Mouse (Mus musculus) T-helper 2 cell (primary cell): Measurements from ENCODE around the gene Lim2.

Source experiments
- in situ Hi-C: fragments of 300-600 bp; cut with MboI, MseI; formaldehyde crosslinking; loops from one replicate; pipeline ENCODE4 v1.15.1; 2025; ENCODE audit warnings: high pct_unique_total_duplicates

Lim2 gene

GRCm38 (mm10) chr7:43443126-43443916 is 15.9 kb downstream of the Lim2 start:
- in situ Hi-C loops, result no loop called here

GRCm38 (mm10) chr7:43443917-43444293 is 16.4 kb downstream of the Lim2 start, which contains the start of the genes Etfb and Gm45233:
Gene Etfb, plus strand, starts transcription at chr7:43444083.
Gene Gm45233, plus strand, starts transcription at chr7:43444128.
- in situ Hi-C loops, result no loop called here

GRCm38 (mm10) chr7:43447801-43448200 is 20.3 kb downstream of the Lim2 start:
- in situ Hi-C loops, result no loop called here

GRCm38 (mm10) chr7:43448246-43448645 is 20.8 kb downstream of the Lim2 start:
- in situ Hi-C loops, result no loop called here

GRCm38 (mm10) chr7:43449811-43450210 is 22.3 kb downstream of the Lim2 start:
- in situ Hi-C loops, result loop anchor here (5.0 kb wide), 1 partner anchor 138 kb away; the partner anchor contains the start of gene Zfp715

- in situ Hi-C loops, result loop anchor here (5.0 kb wide), 1 partner anchor 139 kb away; the partner anchor contains the start of gene Zfp715
Measured at GRCm38 (mm10) chr7:43451726-43452125, 24.3 kb downstream of the Lim2 start.

GRCm38 (mm10) chr7:43452609-43453008 is 25.1 kb downstream of the Lim2 start:
- in situ Hi-C loops, result loop anchor here (5.0 kb wide), 1 partner anchor 140 kb away; the partner anchor contains the start of gene Zfp715

- in situ Hi-C loops, result loop anchor here (5.0 kb wide), 1 partner anchor 141 kb away; the partner anchor contains the start of gene Zfp715
Measured at GRCm38 (mm10) chr7:43453599-43454355, 26.3 kb downstream of the Lim2 start.

- in situ Hi-C loops, result loop anchor here (5.0 kb wide), 1 partner anchor 142 kb away; the partner anchor contains the start of gene Zfp715
Measured at GRCm38 (mm10) chr7:43454371-43454770, 26.9 kb downstream of the Lim2 start.

- in situ Hi-C loops, result loop anchor here (5.0 kb wide), 1 partner anchor 99 kb away; the partner anchor contains the start of gene Zfp658
Measured at GRCm38 (mm10) chr7:43462851-43463250, 35.4 kb downstream of the Lim2 start, which contains the start of gene Vsig10l. Gene Vsig10l, plus strand, starts transcription at chr7:43463151.

GRCm38 (mm10) chr7:43463976-43464375 is 36.5 kb downstream of the Lim2 start:
- in situ Hi-C loops, result loop anchor here (5.0 kb wide), 1 partner anchor 98 kb away; the partner anchor contains the start of gene Zfp658

GRCm38 (mm10) chr7:43464864-43465343 is 37.4 kb downstream of the Lim2 start:
- in situ Hi-C loops, result loop anchor here (5.0 kb wide), 1 partner anchor 97 kb away; the partner anchor contains the start of gene Zfp658

- in situ Hi-C loops, result no loop called here
Measured at GRCm38 (mm10) chr7:43465344-43466098, 38.1 kb downstream of the Lim2 start.

- in situ Hi-C loops, result no loop called here
Measured at GRCm38 (mm10) chr7:43466099-43466694, 38.7 kb downstream of the Lim2 start.

GRCm38 (mm10) chr7:43470373-43470772 is 42.9 kb downstream of the Lim2 start:
- in situ Hi-C loops, result no loop called here

GRCm38 (mm10) chr7:43475706-43476105 is 48.2 kb downstream of the Lim2 start:
- in situ Hi-C loops, result no loop called here

GRCm38 (mm10) chr7:43476376-43476775 is 48.9 kb downstream of the Lim2 start:
- in situ Hi-C loops, result no loop called here

GRCm38 (mm10) chr7:43481191-43481590 is 53.7 kb downstream of the Lim2 start:
- in situ Hi-C loops, result no loop called here

- in situ Hi-C loops, result no loop called here
Measured at GRCm38 (mm10) chr7:43482090-43482716, 54.7 kb downstream of the Lim2 start.

- in situ Hi-C loops, result no loop called here
Measured at GRCm38 (mm10) chr7:43483236-43483635, 55.8 kb downstream of the Lim2 start.
